Mouse (Mus musculus): ENCODE data around the gene Rsf1.
A peak's percentile ranks its signal among the peaks of the same experiment; 100 is the strongest.

Gene Rsf1

GRCm38 (mm10) chr7:97579067-97579975 is at the start of gene Rsf1, which contains the start of gene Aamdc:
Rsf1 (plus strand) TSS chr7:97579889.
Aamdc (minus strand) TSS chr7:97579497.
- peak; percentile 96 for DNase-seq

- DNase-seq = no peak
Measured at GRCm38 (mm10) chr7:97535531-97535930, 44.2 kb upstream of the Rsf1 start.

- DNase-seq = no peak
Measured at GRCm38 (mm10) chr7:97536571-97536970, 43.1 kb upstream of the Rsf1 start.

GRCm38 (mm10) chr7:97546462-97546861 is 33.2 kb upstream of the Rsf1 start:
- no peak for DNase-seq

- DNase-seq = no peak
Measured at GRCm38 (mm10) chr7:97549301-97549700, 30.4 kb upstream of the Rsf1 start.

- no peak for DNase-seq
Measured at GRCm38 (mm10) chr7:97550673-97551072, 29.0 kb upstream of the Rsf1 start.

- no peak for DNase-seq
Measured at GRCm38 (mm10) chr7:97563576-97563975, 16.1 kb upstream of the Rsf1 start.

GRCm38 (mm10) chr7:97569372-97569771 is 10.3 kb upstream of the Rsf1 start:
- DNase-seq = no peak

- DNase-seq = no peak
Measured at GRCm38 (mm10) chr7:97570389-97570788, 9.3 kb upstream of the Rsf1 start.

GRCm38 (mm10) chr7:97578361-97579066 is 1.2 kb upstream of the Rsf1 start:
- peak; percentile 35 for DNase-seq

GRCm38 (mm10) chr7:97579976-97580842 is 520 bp downstream of the Rsf1 start:
- DNase-seq = peak; percentile 35

GRCm38 (mm10) chr7:97580843-97581214 is 1.1 kb downstream of the Rsf1 start:
- peak; percentile 84 for DNase-seq

GRCm38 (mm10) chr7:97588506-97588905 is 8.8 kb downstream of the Rsf1 start:
- no peak for DNase-seq

- DNase-seq = no peak
Measured at GRCm38 (mm10) chr7:97590488-97590887, 10.8 kb downstream of the Rsf1 start.

GRCm38 (mm10) chr7:97591336-97591735 is 11.6 kb downstream of the Rsf1 start:
- DNase-seq = no peak

GRCm38 (mm10) chr7:97592396-97592795 is 12.7 kb downstream of the Rsf1 start:
- DNase-seq = no peak

- no peak for DNase-seq
Measured at GRCm38 (mm10) chr7:97593535-97593934, 13.8 kb downstream of the Rsf1 start.

- no peak for DNase-seq
Measured at GRCm38 (mm10) chr7:97598548-97598947, 18.9 kb downstream of the Rsf1 start.

- DNase-seq = no peak
Measured at GRCm38 (mm10) chr7:97621346-97621745, 41.7 kb downstream of the Rsf1 start.

GRCm38 (mm10) chr7:97622676-97623075 is 43.0 kb downstream of the Rsf1 start:
- DNase-seq = no peak

GRCm38 (mm10) chr7:97623402-97623801 is 43.7 kb downstream of the Rsf1 start:
- no peak for DNase-seq

- DNase-seq = no peak
Measured at GRCm38 (mm10) chr7:97629351-97629750, 49.7 kb downstream of the Rsf1 start.

- no peak for DNase-seq
Measured at GRCm38 (mm10) chr7:97631290-97631689, 51.6 kb downstream of the Rsf1 start.

All from lung, postnatal 14 days (tissue).